In the genomic region with DNA sequence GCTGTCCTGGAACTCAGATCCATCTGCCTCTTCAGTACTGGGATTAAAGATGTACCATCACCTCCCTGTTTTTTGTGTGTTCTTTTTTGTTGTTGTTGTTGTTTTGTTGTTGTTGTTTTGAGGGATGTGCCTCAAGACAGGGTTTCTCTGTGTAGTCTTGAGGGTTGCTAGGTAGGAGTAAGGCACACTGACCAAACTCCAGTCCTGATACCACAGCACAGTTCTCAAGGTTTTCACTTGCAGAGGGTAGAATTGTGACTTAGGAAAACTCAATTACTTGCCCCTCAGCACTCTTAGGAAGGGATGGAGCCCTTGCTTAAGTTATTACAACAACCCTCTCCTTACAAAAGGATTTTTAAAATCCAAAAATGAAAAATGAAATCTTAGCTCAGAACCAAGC, we compare ENCODE assay signal across 8 mouse cellular contexts. TPM values are rescaled to one million over a fixed set of nuclear protein-coding genes. Genes with fewer than 3 reads are reported as not detected.
A peak's percentile ranks its signal among the peaks of the same experiment; 100 is the strongest.
DNase-seq lines count a peak whose midpoint lies in the region; ATAC-seq and TF ChIP-seq lines count a peak whose summit lies in the region.

No protein-coding gene starts in this region.

- TF ChIP-seq EP300 in ES-Bruce4 (IDR thresholded peaks at IDR 0.05; ENCODE audit: insufficient read depth, low read depth, low read length): no peak

- no peak for TF ChIP-seq POLR2A in ES-Bruce4 (IDR thresholded peaks at IDR 0.05; ENCODE audit: insufficient read depth, low read length)

- H3K4me3 ChIP-seq in heart, embryonic 11.5 days (ENCODE audit: low read depth, low read length): peak overlapping the region; percentile 60
- H3K4me3 ChIP-seq in ES-Bruce4 (ENCODE audit: low read depth, low read length): no peak overlapping the region
- H3K4me3 ChIP-seq in hindbrain, embryonic 11.5 days (ENCODE audit: low read depth, low read length): no peak overlapping the region
- peak overlapping the region; percentile 47; the same call in 1 of the 2 replicates for H3K4me3 ChIP-seq in macrophage (ENCODE audit: inconsistent target)

- H3K9me3 ChIP-seq in heart, embryonic 11.5 days (replicated peaks; ENCODE audit: control insufficient read depth, low read length): no peaks in the 10 kb centered on the region
- H3K9me3 ChIP-seq in ES-Bruce4 (replicated peaks; ENCODE audit: control insufficient read depth, insufficient read depth, low read length, poor library complexity, severe bottlenecking): no peaks in the 10 kb centered on the region
- H3K9me3 ChIP-seq in hindbrain, embryonic 11.5 days (ENCODE audit: control insufficient read depth, low read length): no peaks in the 10 kb centered on the region

- ATAC-seq in heart, embryonic 11.5 days (replicated peaks; ENCODE audit: insufficient number of reproducible peaks, low FRiP score, low TSS enrichment): no peak
- no peak for ATAC-seq in hindbrain, embryonic 11.5 days (ENCODE audit: low FRiP score)

- peaks cover 13% of the 10 kb centered on the region; the same call in 1 of the 2 replicates for H3K79me2 ChIP-seq in macrophage (ENCODE audit: inconsistent target)

- intact Hi-C loops in heart, postnatal 36 days (cut with DNase I): no loop called here

- H3K9ac ChIP-seq in heart, embryonic 11.5 days (ENCODE audit: low read depth, low read length): no peak overlapping the region
- H3K9ac ChIP-seq in ES-Bruce4 (ENCODE audit: low read depth, poor library complexity, severe bottlenecking): 0 out of 2 replicates have a peak overlapping the region, but pooled peaks have one; percentile 37
- H3K9ac ChIP-seq in hindbrain, embryonic 11.5 days (ENCODE audit: low read depth, low read length): no peak overlapping the region

- no peaks in the 10 kb centered on the region for H3K27me3 ChIP-seq in heart, embryonic 11.5 days (ENCODE audit: control insufficient read depth, insufficient read depth, low read length)
- H3K27me3 ChIP-seq in ES-Bruce4 (ENCODE audit: control insufficient read depth, insufficient read depth, low read length, poor library complexity, severe bottlenecking): no peaks in the 10 kb centered on the region
- H3K27me3 ChIP-seq in hindbrain, embryonic 11.5 days (ENCODE audit: control insufficient read depth, insufficient read depth, low read length): no peaks in the 10 kb centered on the region

- H3K36me3 ChIP-seq in heart, embryonic 11.5 days (ENCODE audit: control insufficient read depth, insufficient read depth, low read length): peaks cover 4% of the 10 kb centered on the region; the same call in 1 of the 2 replicates
- peaks cover 8% of the 10 kb centered on the region for H3K36me3 ChIP-seq in ES-Bruce4 (ENCODE audit: control insufficient read depth, insufficient read depth, low read length, poor library complexity, severe bottlenecking)
- H3K36me3 ChIP-seq in hindbrain, embryonic 11.5 days (ENCODE audit: control insufficient read depth, insufficient read depth, low read length): no peaks in the 10 kb centered on the region
- H3K36me3 ChIP-seq in macrophage (ENCODE audit: inconsistent target): peaks cover 33% of the 10 kb centered on the region

- no peak for TF ChIP-seq CTCF in ES-Bruce4 (IDR thresholded peaks at IDR 0.05; ENCODE audit: low read depth, low read length)

- peak overlapping the region; percentile 2; the same call in 1 of the 2 replicates for H3K27ac ChIP-seq in heart, embryonic 11.5 days (ENCODE audit: low read depth, low read length)
- H3K27ac ChIP-seq in ES-Bruce4 (ENCODE audit: insufficient read depth, low read length) (peak overlapping the region; percentile 20; the same call in 1 of the 2 replicates), macrophage (peak overlapping the region; percentile 70)
- H3K27ac ChIP-seq in hindbrain, embryonic 11.5 days (ENCODE audit: low read depth, low read length): no peak overlapping the region

- DNase-seq in heart, postnatal 36 days: no peak
- peak; percentile 5 for DNase-seq in hindbrain, embryonic 11.5 days (ENCODE audit: low spot score)
- no peak for DNase-seq in cerebellum, postnatal 10 days
- DNase-seq in layer of hippocampus, postnatal 25 days (ENCODE audit: extremely low spot score in 1 of 2, low spot score in 1 of 2): no peak
- no peak for DNase-seq in thymus, postnatal 14 days

- H3K4me2 ChIP-seq in heart, embryonic 11.5 days: peak overlapping the region; percentile 83
- peak overlapping the region; percentile 45; the same call in 1 of the 2 replicates for H3K4me2 ChIP-seq in hindbrain, embryonic 11.5 days (replicated peaks; ENCODE audit: low read depth, low read length)

- H3K4me1 ChIP-seq in heart, embryonic 11.5 days (ENCODE audit: control insufficient read depth, insufficient read depth, low read length): peaks cover 10% of the 10 kb centered on the region
- H3K4me1 ChIP-seq in ES-Bruce4 (ENCODE audit: control insufficient read depth, insufficient read depth, low read length): no peaks in the 10 kb centered on the region
- H3K4me1 ChIP-seq in hindbrain, embryonic 11.5 days (replicated peaks; ENCODE audit: control insufficient read depth, insufficient read depth, low read length): 0 out of 2 replicates have a peak, but pooled peaks cover 2% of the 10 kb centered on the region

RNA-seq across cellular contexts. Expression of gene Cntrl, which starts 22.2 kb away (rescaled TPM):
- polyA plus RNA-seq in heart, embryonic 11.5 days (2014; fragmentation: Nextera tagmentation; extraction: Ambion mirVana): 18.9 and 23.0 TPM in 2 replicates
- total RNA-seq in heart, postnatal 36 days (2021): 1 to 10 TPM; 6.9 to 8.0 TPM
- polyA plus RNA-seq in ES-Bruce4 (2011; ENCODE audit: insufficient read depth, insufficient read length, low read depth, missing spikeins): 48.2 and 49.0 TPM in 2 replicates
- 33.0 and 38.6 TPM in 2 replicates for polyA plus RNA-seq in hindbrain, embryonic 11.5 days (2014; fragmentation: Nextera tagmentation; extraction: Ambion mirVana)
- total RNA-seq in macrophage (2018; cell fraction: chromatin; rRNA removed): 100 to 1,000 TPM; 110 to 463 (median 250) TPM
- total RNA-seq in macrophage (2018; cell fraction: cytosol; rRNA removed): 10 to 100 TPM in 25 of 26 experiments, 1 to 10 TPM in 1; 9.0 to 34.7 (median 17.6) TPM
- 100 to 1,000 TPM in 14 of 26 experiments, 10 to 100 TPM in 12; 56.2 to 184 (median 105) TPM for total RNA-seq in macrophage (2018; cell fraction: nucleus; rRNA removed)
- polyA plus RNA-seq in macrophage (2018): 10.1 to 21.6 TPM (median 17.6 TPM) in 3 replicates
- total RNA-seq in layer of hippocampus, postnatal 25 days (2021): 10 to 100 TPM in 1 of 2 experiments, 1 to 10 TPM in 1; 7.2 to 12.2 TPM

RNA-seq across cellular contexts. Expression of gene AI182371, which starts 30.1 kb away (rescaled TPM):
- 0.34 and 0.99 TPM in 2 replicates for polyA plus RNA-seq in heart, embryonic 11.5 days (2014; fragmentation: Nextera tagmentation; extraction: Ambion mirVana)
- under 1 TPM in 1 of 2 experiments, not detected in 1; 0.27 TPM for total RNA-seq in heart, postnatal 36 days (2021)
- 0.93 and 1.3 TPM in 2 replicates for polyA plus RNA-seq in ES-Bruce4 (2011; ENCODE audit: insufficient read depth, insufficient read length, low read depth, missing spikeins)
- polyA plus RNA-seq in hindbrain, embryonic 11.5 days (2014; fragmentation: Nextera tagmentation; extraction: Ambion mirVana): not detected in 2 replicates
- total RNA-seq in macrophage (2018; cell fraction: chromatin; rRNA removed): 1 to 10 TPM; 1.7 to 9.3 (median 4.2) TPM
- total RNA-seq in macrophage (2018; cell fraction: cytosol; rRNA removed): under 1 TPM in 20 of 26 experiments, not detected in 6; 0.09 to 0.51 (median 0.27) TPM
- 1 to 10 TPM in 22 of 26 experiments, under 1 TPM in 3, not detected in 1; 0.63 to 5.3 (median 2.1) TPM for total RNA-seq in macrophage (2018; cell fraction: nucleus; rRNA removed)
- polyA plus RNA-seq in macrophage (2018): 0.22 to 1.00 TPM (median 0.40 TPM) in 3 replicates
- total RNA-seq in layer of hippocampus, postnatal 25 days (2021): under 1 TPM in 1 of 2 experiments, not detected in 1; 0.59 TPM

Comparison
In these comparisons a context has a peak if more than half of its experiments do, and no peak if none do; other contexts are left out.
1. H3K4me3 ChIP-seq: peak in heart, embryonic 11.5 days (single experiment) and macrophage (single experiment); none in ES-Bruce4 (single experiment) and hindbrain, embryonic 11.5 days (single experiment).